Mouse (Mus musculus) heart, embryonic 12.5 days (tissue): Measurements from ENCODE around the gene Sim2. TPM values are rescaled to one million over a fixed set of nuclear protein-coding genes. Genes with fewer than 3 reads are reported as not detected.

Experiments
- ATAC-seq: fragments of 200-750 bp; cut with Nextera tagmentation; 2 replicates; pipeline ENCODE4 v1.8.0; 2017; ENCODE audit warnings: moderate TSS enrichment, moderate library complexity; ENCODE audit not compliant: insufficient number of reproducible peaks, low FRiP score
- H3K27ac ChIP-seq: fragments of 300-500 bp; sonication (generic); 2 replicates; pipeline ENCODE4 v1.5.1; 2016; ENCODE audit warnings: mild to moderate bottlenecking, moderate library complexity; ENCODE audit not compliant: poor library complexity, severe bottlenecking
- H3K27me3 ChIP-seq: fragments of 300-500 bp; sonication (generic); replicated peaks from 2 replicates; pipeline ENCODE4 v1.6.1; 2016; ENCODE audit warnings: mild to moderate bottlenecking, moderate library complexity
- H3K36me3 ChIP-seq: fragments of 300-500 bp; sonication (generic); 2 replicates; pipeline ENCODE4 v1.6.1; 2016; ENCODE audit warnings: mild to moderate bottlenecking, moderate library complexity
- H3K4me1 ChIP-seq: fragments of 300-500 bp; sonication (generic); replicated peaks from 2 replicates; pipeline ENCODE4 v1.6.1; 2016; ENCODE audit warnings: mild to moderate bottlenecking
- H3K4me2 ChIP-seq: fragments of 300-500 bp; sonication (generic); 2 replicates; pipeline ENCODE4 v1.6.1; 2016; ENCODE audit warnings: mild to moderate bottlenecking, moderate library complexity
- H3K4me3 ChIP-seq: fragments of 300-500 bp; sonication (generic); 2 replicates; pipeline ENCODE4 v1.5.1; 2016; ENCODE audit warnings: mild to moderate bottlenecking
- H3K9ac ChIP-seq: fragments of 300-500 bp; sonication (generic); 2 replicates; pipeline ENCODE4 v1.6.1; 2016; ENCODE audit warnings: mild to moderate bottlenecking, moderate library complexity
- H3K9me3 ChIP-seq: fragments of 300-500 bp; sonication (generic); replicated peaks from 2 replicates; pipeline ENCODE4 v1.6.1; 2016; ENCODE audit warnings: mild to moderate bottlenecking, moderate library complexity
- WGBS: fragments of 180-500 bp; shearing (Covaris S2); methylation state at CpG from one replicate; pipeline ENCODE4 v1.1.7; 2016; 5-methylcytosine and 5-hydroxymethylcytosine counted together
- polyA plus RNA-seq: library from polyadenylated mRNA; unstranded; fragments of >200 nt; fragmentation: Nextera tagmentation; extraction: Ambion mirVana; gene quantifications from 2 replicates; pipeline ENCODE4 v1.2.1, GENCODE M21; 2016

The Sim2 gene
- polyA plus RNA-seq, 1 experiment from 2014 or later: not detected

DNA sequence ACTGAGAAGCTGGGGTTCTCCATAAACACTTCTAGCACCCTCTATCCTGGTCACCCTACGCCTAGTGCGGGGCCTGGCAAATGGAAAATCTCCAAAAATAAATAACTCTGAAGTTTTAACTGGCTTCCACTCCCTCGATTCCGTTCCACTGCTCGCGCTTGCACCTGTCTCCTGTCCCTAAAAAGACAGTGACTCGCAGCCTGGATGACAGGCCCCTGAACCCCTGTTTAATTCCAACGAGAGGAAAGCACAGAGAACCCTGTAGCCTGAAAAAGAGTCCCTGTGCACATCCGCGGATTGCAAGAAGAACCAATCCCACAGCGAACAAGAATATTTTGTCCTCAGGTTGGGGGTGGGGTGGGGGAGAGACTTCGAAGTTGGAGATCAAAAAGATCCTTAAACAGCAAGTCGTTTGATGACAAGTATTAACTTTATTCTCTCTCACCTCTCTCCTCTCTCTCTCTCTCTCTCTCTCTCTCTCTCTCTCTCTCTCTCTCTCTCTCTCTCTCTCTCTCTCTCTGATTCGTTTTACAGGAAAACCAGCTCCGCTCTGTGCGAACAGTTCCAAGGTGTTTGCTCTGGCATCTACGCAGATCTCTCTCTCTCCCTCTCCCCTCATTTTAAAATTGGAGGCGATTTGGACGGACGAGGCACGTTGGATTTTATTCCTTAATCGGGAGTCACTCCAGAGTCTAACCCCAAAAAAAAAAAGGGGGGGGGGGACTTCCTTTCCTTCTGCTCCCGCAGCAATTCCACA, 6.2 kb upstream of the Sim2 start:
- H3K4me1 ChIP-seq: peaks cover 5% of the 10 kb centered on the region; the same call in 1 of the 2 replicates
- no peak overlapping the region for H3K4me2 ChIP-seq
- 3% methylated on average over 23 of the region's 23 CpGs for WGBS
- ATAC-seq: no peak
- peaks cover 88% of the 10 kb centered on the region for H3K27me3 ChIP-seq
- H3K9ac ChIP-seq: no peak overlapping the region
- no peak overlapping the region for H3K27ac ChIP-seq
- H3K9me3 ChIP-seq: no peaks in the 10 kb centered on the region
- no peak overlapping the region for H3K4me3 ChIP-seq
- no peaks in the 10 kb centered on the region for H3K36me3 ChIP-seq

DNA sequence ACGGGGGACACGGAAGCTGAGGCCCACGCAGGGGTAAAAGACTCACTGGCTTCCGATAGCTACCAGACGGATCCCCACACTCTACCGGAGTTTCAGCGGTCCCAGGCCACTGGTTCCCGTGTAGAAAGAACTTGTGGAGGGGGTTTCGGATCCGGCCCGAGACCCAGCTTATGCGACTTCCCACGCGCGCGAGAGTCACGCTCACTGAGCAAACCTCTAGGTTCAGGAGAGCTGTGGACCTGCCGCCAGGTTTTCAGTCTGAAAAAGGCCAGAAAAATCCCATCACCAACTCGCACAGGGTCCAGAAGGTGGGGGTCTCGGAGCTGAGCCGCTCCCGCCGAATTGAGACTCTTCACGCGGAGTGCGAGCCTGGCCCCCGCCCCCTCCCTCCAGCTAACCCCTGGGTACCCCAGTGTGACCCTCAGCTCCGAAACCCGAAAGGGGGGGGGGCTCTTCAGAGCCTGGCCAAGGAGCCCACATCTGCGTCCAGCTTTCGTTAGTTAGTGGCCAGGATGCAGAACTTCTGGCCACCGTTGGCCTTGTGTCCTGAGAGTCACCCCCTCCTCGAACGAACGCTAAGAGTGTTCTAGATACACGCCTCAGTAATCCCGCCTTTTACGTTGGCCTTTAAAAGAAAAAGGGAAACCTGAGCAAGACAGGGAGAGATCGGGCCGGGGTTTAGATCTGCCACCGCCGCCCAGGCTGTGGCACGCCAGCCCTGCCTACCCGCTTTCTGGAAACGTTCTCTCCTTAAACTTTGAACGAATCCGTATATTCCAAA, 5.5 kb upstream of the Sim2 start:
- Histone ChIP-seq H3K4me1 (peaks cover 5% of the 10 kb centered on the region; the same call in 1 of the 2 replicates), H3K4me2 (no peak overlapping the region; the same call in 1 of the 2 replicates), H3K36me3 (no peaks in the 10 kb centered on the region), H3K27me3 (peaks cover 87% of the 10 kb centered on the region), H3K4me3 (peak overlapping the region; percentile 1; the same call in 1 of the 2 replicates), H3K27ac (no peak overlapping the region), H3K9me3 (no peaks in the 10 kb centered on the region), H3K9ac (no peak overlapping the region)
- no peak for ATAC-seq
- 2% methylated on average over 47 of the region's 47 CpGs for WGBS

DNA sequence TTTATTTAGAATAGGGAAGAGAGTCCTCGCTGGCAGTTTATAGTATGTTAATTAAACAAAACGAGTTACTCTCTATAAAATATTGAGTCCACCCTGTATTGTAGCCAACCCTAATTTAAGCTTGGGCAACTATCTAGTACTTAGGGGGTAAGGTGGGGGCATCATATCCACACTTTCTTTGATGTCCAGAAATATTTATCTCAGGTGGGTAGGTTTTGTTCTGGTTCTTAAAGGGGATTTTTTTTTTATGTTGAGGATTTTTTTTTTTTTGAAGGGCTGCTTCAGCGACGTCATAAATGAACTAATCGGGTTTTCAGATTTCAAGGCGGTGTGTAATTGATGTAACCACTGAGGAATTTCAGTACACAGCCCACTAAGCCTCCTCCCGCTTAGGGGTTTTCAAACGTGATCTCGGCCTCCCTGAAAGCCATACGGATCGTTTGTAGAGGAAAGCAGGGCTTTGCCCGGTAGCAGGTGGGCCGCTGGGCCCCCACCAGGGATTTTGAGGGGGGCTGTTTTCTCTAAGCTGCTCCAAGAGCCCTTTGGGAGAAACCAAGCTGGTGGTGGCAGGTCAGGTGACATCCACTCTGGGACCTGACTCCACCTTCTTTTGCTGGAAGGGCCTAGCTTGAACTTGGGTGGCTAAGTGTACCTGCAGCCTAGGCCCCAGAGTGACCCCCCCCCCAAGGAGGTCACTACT, 4.7 kb upstream of the Sim2 start:
- Histone ChIP-seq H3K9ac (no peak overlapping the region), H3K9me3 (no peaks in the 10 kb centered on the region), H3K27ac (no peak overlapping the region), H3K4me3 (no peak overlapping the region), H3K27me3 (peaks cover 93% of the 10 kb centered on the region), H3K4me1 (peaks cover 12% of the 10 kb centered on the region), H3K4me2 (no peak overlapping the region), H3K36me3 (no peaks in the 10 kb centered on the region)
- WGBS: 3% methylated on average over 13 of the region's 13 CpGs
- no peak for ATAC-seq

DNA sequence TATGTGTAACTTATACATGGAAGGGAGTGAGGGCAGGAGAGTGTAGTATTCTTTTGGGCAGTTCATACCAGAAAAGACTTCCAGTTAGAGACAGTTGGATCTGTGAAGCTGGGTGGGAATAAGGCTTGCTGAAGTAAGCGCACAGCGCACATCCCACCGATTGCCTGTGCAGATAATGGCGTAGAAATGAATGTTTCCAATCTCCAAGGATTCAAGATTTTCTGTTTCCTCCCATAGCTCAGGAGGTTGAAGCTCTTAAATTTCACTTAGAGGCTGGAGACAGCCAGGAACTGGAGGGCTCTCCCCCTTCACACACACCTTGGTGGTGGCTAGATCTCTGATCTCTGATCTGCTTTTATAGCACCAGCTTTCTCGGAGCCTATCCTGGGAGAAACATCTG, 3.1 kb upstream of the Sim2 start:
- H3K4me3 ChIP-seq: no peak overlapping the region
- H3K4me2 ChIP-seq: no peak overlapping the region
- ATAC-seq: no peak
- no peaks in the 10 kb centered on the region for H3K36me3 ChIP-seq
- 21% methylated on average over 5 of the region's 5 CpGs for WGBS
- H3K9ac ChIP-seq: no peak overlapping the region
- peaks cover 90% of the 10 kb centered on the region for H3K27me3 ChIP-seq
- H3K9me3 ChIP-seq: no peaks in the 10 kb centered on the region
- peaks cover 17% of the 10 kb centered on the region for H3K4me1 ChIP-seq
- no peak overlapping the region for H3K27ac ChIP-seq

DNA sequence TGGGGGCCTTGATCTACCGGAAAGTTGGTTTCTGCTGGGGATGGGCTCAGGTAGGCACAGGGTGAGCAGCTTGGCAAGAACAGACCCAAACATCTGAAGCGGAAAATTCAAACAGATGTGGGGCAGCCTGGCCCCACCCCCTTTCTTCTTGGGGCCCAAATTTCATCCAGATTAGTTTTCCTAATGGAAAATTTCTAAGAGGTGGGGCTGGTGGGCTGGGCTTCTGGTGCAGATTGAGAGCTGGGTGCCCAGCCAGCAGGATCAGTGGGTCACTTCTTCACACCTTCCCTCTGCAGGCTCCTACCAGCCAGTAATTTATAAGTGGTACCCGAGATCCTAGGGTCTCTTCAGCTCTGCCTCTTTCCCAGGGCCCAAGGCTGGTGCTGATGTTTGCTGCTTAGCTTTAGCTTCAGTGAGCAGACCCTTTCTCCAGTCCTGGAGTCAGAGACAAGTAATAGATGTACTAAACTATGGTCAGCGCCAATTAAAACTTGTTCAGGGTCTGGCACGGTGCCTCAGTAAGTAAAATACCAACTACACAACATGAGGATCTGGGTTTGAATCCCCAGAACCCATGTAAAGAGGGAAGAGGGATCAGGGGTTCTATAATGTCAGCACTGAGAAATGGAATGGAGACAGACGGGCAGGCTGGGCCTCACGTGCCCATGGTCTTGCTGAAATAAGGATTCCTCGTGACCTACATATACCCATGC, 2.6 kb upstream of the Sim2 start:
- Histone ChIP-seq H3K9ac (no peak overlapping the region), H3K27ac (no peak overlapping the region), H3K4me3 (no peak overlapping the region), H3K9me3 (no peaks in the 10 kb centered on the region), H3K36me3 (no peaks in the 10 kb centered on the region), H3K4me2 (no peak overlapping the region), H3K27me3 (peaks cover 88% of the 10 kb centered on the region), H3K4me1 (peaks cover 22% of the 10 kb centered on the region)
- no peak for ATAC-seq
- 7% methylated on average over 8 of the region's 8 CpGs for WGBS

DNA sequence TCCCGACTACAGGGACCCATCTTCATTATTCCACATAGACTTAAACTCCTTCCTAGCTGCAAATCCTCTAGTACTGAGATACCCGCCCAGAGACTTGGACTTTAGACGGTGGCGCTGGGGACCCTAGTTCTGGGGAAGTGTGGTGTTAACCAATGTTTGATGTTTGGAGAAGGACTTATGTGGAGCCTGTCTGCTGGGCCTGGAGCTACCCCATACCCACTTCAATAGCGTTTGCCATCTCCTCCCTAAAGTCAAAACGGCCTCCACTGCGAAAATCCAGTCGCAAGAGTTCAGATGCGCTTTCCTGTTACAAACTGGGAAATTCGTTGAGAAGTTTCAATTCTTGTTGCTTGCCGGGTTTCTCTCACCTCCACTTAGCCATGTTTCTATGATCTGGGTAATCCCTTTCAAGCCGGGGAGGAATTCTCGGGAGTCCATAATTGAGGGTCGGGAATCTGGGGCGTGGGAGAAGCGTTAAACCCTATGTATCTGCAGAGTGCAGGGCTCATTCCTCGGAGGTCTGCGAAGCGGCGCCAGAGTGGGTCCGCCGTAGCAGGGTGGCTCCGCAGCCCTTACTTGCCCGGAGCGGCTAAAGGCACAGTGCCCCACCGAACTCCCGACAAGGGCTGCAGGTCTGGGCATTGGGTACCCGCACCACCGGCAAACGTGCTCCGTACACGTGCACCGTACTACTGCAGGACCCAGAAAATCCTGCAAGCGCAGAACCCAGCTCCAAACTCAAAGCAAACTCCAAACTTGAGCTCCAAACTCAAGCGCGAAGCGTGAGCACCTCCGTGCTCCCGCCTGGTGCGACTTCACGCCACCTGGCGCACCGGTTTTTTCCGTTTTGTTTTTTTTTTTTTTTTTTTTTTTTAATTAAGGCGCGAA, 1.5 kb upstream of the Sim2 start:
- H3K4me1 ChIP-seq: peaks cover 25% of the 10 kb centered on the region
- H3K4me2 ChIP-seq: no peak overlapping the region
- peaks cover 86% of the 10 kb centered on the region for H3K27me3 ChIP-seq
- WGBS: 2% methylated on average over 46 of the region's 46 CpGs
- no peak overlapping the region for H3K27ac ChIP-seq
- H3K36me3 ChIP-seq: no peaks in the 10 kb centered on the region
- no peak overlapping the region for H3K4me3 ChIP-seq
- no peaks in the 10 kb centered on the region for H3K9me3 ChIP-seq
- ATAC-seq: no peak
- no peak overlapping the region for H3K9ac ChIP-seq

DNA sequence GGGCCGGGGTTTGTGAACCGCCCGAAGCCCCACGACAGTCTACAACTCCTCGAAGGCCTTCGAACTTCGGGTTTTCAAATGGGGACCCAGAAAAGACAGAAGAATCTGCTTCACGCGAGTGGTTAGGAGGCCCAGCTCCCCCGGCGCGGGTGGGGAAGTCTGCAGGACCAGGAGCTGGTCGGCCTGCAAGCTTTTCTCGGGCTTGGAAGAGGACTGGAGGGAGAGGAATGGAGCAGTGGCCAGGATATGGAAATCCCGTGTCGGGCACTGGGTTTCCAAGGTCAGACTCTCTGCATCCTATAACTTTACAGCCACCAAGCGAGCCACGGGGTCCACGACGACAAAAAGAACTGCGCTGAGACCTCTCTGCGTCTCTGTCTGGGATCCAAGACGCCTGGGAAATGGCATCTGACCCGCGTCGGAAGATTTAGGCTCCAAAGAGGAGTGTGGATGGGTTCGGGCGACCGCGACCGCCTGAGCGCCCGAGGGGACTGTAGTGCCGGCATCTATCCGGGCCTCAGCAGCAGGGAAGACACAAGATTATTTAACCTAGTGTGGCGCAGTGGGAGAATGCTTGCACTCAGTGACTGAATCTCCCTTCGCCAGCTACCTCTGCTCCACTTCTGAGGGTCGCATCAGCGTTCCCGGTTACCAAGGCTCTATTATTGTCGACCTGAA, 744 bp upstream of the Sim2 start:
- Histone ChIP-seq H3K9ac (no peak overlapping the region), H3K27me3 (peaks cover 87% of the 10 kb centered on the region), H3K4me1 (peaks cover 25% of the 10 kb centered on the region), H3K4me2 (peak overlapping the region; percentile 81; the same call in 1 of the 2 replicates), H3K9me3 (no peaks in the 10 kb centered on the region), H3K4me3 (peak overlapping the region; percentile 52; the same call in 1 of the 2 replicates), H3K27ac (no peak overlapping the region), H3K36me3 (no peaks in the 10 kb centered on the region)
- WGBS: under 1% methylated on average over 41 of the region's 41 CpGs
- no peak for ATAC-seq

DNA sequence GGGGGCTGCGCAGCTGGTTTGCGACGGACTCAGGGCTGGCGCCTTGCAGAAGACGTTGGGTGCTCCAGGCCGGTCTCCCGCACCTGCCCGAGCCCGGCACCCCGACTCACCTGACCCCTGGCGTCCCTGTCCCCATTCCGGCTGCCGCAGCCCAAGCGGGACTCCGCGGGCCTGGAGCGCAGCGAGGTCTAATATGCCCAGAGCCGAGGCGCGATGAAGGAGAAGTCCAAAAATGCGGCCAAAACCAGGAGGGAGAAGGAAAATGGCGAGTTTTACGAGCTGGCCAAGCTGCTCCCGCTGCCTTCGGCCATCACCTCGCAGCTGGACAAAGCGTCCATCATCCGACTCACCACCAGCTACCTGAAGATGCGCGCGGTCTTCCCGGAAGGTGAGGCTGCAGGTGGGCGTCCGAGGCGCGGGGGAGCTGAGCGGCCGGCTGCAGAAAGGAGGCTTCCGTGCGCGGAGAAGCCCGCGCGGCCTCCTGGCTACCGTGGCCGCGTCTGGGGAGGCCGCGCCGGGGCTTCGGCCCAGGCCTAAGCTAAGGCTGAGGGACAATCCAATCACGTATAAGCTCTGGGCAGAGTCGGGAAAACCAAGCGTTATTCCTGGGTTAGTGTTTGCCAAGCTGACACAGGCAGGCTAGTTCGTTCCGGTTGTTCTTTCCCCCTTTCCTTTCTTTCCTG, 1.0 kb downstream of the Sim2 start:
- H3K27ac ChIP-seq: no peak overlapping the region
- H3K4me1 ChIP-seq: peaks cover 25% of the 10 kb centered on the region
- 1% methylated on average over 57 of the region's 57 CpGs for WGBS
- peak overlapping the region; percentile 81 for H3K4me2 ChIP-seq
- no peaks in the 10 kb centered on the region for H3K9me3 ChIP-seq
- no peaks in the 10 kb centered on the region for H3K36me3 ChIP-seq
- H3K27me3 ChIP-seq: peaks cover 90% of the 10 kb centered on the region
- no peak overlapping the region for H3K9ac ChIP-seq
- H3K4me3 ChIP-seq: peak overlapping the region; percentile 52
- ATAC-seq: no peak

DNA sequence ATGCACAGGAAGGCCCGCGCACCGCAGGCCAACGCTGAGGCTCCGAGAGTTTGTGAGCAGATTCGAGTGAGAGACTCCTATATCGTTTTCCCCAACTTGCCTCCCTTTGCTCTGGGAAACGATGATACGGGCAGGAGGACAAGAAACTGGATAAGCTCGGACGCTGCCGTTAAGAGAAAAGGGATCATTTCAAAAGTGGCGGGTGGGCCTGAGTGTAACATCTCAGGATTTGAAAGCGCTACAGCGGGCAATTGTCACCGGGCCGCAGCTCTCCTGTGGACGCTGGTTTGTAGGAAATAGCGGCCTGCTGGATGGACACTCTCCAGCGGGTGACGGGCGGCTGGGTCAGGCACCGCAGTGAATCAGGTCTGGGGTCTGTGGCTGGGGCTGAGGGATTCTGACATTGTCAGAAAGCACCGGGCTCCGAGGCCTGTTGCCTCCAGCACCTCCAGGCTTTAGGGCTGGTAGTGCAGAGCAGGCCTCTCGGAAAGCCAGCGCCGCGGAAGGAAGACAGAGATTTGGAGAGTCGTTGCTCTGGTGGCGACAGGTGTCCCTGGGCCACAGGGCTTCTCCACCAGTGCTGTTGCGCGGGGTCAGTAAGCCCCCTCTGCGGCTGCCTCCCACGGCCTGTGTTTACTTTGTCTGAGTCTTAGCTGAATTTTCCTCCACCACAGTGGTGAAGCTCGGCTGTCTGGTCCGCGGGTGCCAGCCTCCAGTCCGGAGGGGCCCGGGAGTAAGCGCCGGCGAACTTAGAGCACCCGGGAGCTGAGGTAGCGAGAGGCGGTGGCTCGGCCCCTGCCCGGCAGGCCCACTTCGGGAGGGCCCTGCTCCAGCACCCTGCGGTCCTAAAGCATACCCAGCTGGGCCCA, 2.2 kb downstream of the Sim2 start:
- H3K27ac ChIP-seq: no peak overlapping the region
- peaks cover 90% of the 10 kb centered on the region for H3K27me3 ChIP-seq
- peak overlapping the region; percentile 33 for H3K4me2 ChIP-seq
- H3K9me3 ChIP-seq: no peaks in the 10 kb centered on the region
- no peak overlapping the region for H3K9ac ChIP-seq
- H3K36me3 ChIP-seq: no peaks in the 10 kb centered on the region
- peak overlapping the region; percentile 17 for H3K4me3 ChIP-seq
- 2% methylated on average over 50 of the region's 50 CpGs for WGBS
- ATAC-seq: no peak
- peaks cover 25% of the 10 kb centered on the region for H3K4me1 ChIP-seq
